Mouse (Mus musculus): Measurements from ENCODE around the gene Gnl1.

DNA sequence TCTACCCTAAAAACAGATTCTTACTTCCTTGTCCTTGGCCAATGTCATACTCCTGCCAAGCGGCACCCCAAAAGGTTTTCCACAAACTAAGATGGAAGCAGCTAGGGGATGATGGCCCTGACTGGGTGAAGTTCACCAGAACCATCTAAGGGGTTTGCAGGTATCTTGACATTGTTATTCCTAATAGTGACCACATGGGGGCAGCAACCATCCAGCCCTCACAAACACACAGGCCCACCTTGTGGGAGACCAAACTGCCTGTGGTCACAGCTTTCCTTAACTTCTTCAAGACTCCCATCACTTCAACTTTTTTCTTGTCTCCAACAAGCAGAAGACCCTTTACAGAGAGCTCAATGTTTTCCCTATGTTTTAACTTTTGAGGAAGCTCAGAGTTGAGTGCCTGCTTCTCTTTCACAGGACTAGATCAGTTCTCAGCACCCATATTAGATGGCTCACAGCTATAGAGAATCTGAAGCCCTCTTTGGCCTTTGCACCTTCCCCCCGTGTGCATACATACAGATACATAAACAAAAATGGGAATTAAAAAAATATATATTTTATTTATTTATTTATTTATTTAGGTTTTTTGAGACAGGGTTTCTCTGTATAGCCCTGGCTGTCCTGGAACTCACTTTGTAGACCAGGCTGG lies 41.8 kb upstream of the Gnl1 start:
- TF ChIP-seq CTCF (IDR thresholded peaks at IDR 0.05; ENCODE audit: low read depth, low read length) (0 out of 2 replicates have a peak, but pooled peaks have one; percentile 68), TAL1 (conservative IDR thresholded peaks at IDR 0.05; ENCODE audit: low read depth, low read length) (no peak)

Measured in G1E (cell line).